Mouse (Mus musculus) testis, postnatal 10 days (tissue): ENCODE data around the gene Stat5a.

Experiments used
- DNase-seq: peaks from one replicate; pipeline ENCODE4 v3.0.0; 2021; ENCODE audit warnings: low spot score

Gene Stat5a

DNA sequence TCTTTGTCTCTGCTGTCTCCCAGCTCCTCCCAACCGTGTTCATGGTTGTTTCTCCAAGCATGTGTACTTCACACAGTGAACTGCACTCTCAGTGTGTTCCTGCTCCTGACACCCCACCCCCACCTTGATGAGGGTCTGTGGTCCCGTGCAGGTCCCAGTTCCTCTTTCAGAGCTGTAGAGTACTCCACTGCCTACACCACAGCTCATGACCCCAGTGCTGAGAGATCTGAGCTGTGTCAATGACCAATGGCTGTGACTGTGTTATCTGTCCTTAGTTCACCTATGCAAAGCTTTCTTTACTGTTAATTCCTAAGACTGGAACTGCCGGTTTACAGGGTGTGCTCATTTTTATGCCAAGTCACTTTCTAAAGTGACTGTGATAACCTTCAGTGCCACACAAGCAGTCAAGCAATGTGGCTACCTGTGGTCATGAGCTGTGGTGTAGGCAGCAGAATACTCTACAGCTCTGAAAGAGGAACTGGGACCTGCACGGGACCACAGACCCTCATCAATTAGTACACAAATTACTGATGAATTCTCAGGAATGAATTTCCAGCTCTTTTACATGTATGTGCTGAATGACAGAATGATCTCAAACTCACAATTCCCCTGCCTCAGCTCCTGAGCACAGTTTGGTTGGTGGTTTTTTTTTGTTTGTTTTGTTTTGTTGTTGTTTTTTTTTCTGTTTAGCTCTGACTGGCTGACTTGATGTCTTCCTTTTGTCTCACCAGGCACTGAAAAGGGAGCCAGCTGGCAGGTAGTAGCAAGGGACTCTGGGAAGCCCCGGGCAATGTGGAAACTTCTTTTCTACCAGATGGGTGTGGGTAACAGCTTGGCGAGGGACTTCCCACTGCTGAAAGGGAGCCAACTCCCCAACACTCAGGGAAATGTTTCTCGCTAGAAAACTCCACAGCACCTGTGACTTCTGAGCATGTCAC is 38.4 kb downstream of the Stat5a start:
- no peak for DNase-seq

DNA sequence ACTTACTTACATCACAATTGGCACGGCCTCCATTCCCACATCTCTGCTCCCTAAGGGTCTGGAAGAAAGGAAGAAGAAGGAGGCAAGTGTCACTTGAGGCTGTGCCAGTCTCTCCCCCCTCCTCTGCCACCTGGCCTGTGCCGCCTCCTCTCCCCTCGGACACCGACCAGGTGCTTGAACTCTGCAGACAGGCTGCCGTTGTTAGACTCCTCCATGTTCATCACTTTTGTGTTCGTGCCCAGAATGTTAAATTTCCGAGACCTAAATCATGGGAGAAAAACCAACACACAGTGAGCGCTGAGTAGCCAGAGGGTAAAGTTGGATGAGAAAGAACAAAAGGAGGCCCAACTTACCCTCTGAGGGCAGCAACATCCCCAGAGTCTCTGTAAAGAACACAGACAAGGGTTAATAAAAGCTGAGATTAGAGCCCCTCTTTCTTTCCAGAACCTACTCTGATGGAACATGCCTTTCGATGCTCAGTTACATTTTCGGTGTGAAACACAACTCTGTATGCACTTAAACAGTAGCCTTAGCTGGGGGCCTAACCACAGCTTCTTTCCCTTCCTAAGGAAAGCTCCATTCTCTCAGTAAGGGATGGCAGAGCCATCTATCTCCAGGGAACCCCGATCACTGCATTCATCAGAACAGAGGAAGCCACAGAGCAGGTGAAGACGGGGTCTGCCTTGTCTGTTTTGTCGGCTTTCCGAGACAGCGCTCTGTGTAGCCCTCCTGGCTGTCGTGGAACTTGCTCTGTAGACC is 39.5 kb downstream of the Stat5a start:
- DNase-seq, result no peak

GRCm38 (mm10) chr11:100904580-100905351 is 45.6 kb downstream of the Stat5a start:
- DNase-seq, result no peak

- DNase-seq, result no peak
These were observed 46.8 kb downstream of the Stat5a start for GRCm38 (mm10) chr11:100905929-100906328.

GRCm38 (mm10) chr11:100906885-100907284 is 47.7 kb downstream of the Stat5a start:
- no peak for DNase-seq

DNA sequence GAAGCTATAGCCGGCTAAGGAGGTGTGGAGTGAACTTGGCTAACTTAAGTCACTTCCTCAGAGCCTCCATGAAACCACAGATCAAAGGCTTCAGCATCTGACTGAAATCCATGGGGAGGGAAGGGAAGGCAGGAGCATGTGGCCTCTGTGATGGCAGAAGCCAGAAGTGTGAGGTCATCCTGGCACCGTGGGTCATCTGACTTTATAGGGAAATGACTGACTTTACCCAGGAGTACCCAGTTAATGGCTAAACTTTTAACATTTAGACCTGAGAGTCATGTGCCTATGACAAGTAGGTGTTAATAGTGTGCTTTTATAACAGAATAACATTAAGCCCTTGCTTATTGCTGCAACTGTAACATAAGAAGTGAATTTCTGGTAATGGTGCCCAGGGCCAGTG is 49.0 kb downstream of the Stat5a start:
- no peak for DNase-seq

DNA sequence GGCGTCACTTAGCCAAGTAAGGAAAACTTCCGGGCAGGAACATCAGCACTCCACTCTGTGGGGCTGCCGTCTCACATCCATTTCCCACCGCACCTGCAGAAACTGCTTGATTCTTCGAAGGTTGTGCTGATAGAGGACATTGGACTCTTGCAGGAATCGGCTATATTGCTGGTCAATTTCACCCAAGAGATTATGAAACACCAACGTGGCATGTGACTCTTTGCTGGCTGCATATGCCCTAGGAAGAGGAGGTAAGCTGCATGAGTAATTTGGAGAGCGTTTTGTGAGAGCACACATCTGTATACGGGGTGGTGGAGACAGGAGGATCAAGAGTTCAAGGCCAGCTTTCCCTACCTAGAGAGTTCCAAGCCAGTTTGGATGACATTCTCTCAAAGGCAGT is 49.4 kb downstream of the Stat5a start:
- no peak for DNase-seq

- DNase-seq, result no peak
These were observed 53.4 kb downstream of the Stat5a start for GRCm38 (mm10) chr11:100912401-100913155.

DNA sequence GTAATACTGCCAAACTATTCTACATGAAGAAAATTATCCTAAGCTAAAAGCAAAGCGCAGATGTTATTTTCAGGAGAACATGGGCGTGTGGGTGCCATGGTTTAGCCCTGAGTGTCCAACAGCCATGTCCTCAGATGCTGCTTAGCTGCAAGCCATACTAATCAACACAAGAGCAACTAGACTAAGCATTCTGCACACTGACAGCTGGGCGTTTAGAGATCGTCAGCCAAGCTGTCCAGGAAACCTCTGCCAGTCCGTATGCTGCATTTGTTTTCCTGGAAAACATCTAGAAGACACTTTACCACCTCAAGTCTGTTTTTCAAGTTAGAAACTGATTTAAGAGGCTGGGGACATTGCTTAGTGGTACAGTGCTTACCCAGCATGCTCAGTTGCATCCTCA is 55.3 kb downstream of the Stat5a start:
- DNase-seq, result no peak

DNA sequence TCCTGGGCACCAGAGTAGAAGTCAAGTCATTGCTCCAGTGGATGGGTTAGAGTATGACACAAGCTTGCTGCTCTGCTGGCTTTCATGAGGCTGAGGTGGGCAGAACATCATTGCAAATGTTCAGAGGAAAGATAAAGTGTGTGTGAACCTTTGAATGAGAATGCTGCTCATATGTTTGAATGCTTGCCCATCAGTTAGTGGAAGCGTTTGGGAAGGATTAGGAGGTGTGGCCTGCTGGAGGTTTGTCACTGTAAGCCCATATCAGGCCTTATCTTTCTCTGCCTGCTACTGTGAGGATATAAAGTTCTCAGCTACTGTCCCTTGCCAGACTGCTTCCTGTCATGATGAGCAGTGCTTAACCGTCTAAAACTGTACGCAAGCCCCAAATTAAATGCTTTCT is 55.9 kb downstream of the Stat5a start:
- DNase-seq, result no peak

DNA sequence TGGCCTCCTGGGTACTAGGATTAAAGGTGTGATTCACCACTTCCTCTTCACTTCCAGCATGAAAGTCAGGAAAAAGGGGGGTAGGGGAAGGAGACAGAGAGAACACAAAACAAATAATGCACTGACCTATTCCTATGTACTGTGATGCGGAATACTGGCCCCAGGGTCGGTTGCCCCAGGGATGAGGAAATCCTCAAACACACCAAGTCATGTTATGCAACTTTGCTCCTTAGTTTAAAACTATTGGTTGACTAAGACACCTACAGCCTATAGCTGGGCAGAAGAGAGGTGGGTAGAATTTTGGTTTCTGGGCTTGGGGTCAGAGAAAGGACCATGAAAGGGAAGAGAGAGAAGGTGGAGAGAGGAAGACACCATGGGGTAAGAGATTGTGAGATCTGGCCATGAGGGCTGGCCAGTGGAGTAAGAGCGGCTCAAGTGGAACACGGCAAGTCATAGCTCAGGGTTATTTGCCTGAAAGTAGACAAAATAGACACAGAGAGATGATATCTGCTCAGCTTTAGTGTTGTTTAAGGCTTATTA is 57.4 kb downstream of the Stat5a start:
- DNase-seq, result no peak

DNA sequence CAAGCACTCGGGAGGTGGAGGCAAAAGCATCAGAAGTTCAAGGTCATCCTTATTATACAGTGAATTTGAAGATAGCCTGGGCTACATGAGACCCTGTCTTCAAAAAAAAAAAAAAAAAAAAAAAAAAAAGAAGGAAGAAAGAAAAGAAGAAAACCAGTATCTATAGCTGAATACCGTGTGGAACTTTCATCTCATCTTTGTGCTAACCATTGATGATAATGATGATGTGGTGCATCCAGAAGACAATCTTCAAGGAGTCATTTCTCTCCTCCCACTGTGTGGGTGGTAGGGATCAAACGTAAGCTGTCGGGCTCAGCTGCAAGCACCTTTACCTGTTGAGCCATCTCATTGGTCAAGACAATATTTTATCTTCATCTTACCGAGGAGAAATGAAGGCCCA is 58.9 kb downstream of the Stat5a start:
- no peak for DNase-seq

- DNase-seq, result no peak
These were observed 61.9 kb downstream of the Stat5a start for GRCm38 (mm10) chr11:100920887-100921624.

DNA sequence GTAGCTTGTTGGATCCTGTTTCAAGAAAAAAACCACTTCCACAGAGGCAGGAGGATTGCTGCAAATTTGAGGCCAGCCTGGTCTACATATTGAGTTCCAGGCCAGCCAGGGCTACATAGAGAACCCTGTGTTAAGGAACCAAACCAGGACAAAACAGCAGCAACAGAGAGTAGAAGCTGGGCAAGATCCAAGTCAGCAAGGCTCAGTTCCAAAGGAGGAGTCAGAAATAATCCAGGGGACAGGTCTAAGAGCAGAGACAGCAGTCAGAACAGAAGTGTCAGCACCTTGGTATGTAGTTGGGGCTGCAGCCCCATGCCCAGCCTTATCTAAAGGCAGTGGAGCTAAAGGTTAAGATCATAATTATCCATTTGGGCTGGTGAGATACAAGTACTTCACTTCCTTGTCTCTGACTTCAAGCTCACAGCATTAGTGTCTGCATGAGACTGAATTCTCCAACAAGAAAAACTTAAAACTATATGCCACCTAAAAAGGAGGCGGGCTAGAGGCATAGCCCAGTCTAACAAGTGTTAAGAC is 65.3 kb downstream of the Stat5a start:
- DNase-seq, result no peak

- no peak for DNase-seq
These were observed 68.2 kb downstream of the Stat5a start for GRCm38 (mm10) chr11:100927386-100927785.

DNA sequence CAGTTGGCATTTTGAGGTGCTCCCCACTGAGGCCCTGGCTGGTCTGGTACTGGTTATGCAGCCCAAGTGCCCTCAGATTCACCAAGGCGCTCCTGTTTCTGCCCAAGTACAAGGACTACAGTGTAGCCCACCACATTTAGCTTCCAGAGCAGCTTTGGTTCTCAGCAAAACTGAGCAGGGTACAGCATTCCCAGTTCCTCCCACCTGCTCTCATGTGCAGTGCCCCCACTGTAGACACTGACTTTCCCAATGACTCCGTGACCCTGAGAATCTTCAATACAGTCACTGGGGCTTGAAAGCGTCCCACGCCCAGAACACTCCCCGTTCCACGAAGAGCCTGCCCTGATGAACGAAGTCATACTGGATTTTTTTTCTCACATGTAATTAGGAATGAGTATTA is 71.5 kb downstream of the Stat5a start:
- no peak for DNase-seq

GRCm38 (mm10) chr11:100931254-100931921 is 72.2 kb downstream of the Stat5a start:
- DNase-seq, result peak; percentile 55
